In the genomic region with DNA sequence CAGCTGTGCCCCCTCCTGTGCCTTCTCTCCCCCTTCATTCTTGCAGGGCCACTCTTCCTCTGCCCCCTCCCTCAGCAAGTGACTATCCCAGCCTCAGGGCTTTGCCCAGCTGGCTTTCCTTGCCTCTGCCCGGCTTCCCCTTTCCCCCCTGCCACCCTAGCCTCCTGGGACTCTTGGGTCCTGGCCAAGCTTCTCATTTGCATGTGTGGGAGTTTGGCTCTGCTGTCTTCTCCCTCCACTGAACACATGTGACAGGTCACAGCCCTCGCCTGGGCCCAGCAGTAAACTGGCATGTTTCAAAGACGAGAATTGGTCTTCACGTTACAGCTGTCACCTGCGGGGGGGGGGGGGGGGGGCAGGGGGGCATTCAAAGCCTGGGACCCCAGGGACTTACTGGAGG, we compare ENCODE assay signal across 11 mouse cellular contexts. TPM values are rescaled to one million over a fixed set of nuclear protein-coding genes. Genes with fewer than 3 reads are reported as not detected.
DNase-seq lines count a peak whose midpoint lies in the region; ATAC-seq lines count a peak whose summit lies in the region.
"Had no signal": no experiment of that assay in that cellular context is flagged by ENCODE, and none has a peak within 500 bp of the region (broad histone marks: within the 10 kb centered on the region; RNA-seq: fewer than 3 reads in every experiment).

No protein-coding gene starts in this region.

- H3K4me2 ChIP-seq in midbrain, embryonic 15.5 days, result no peak overlapping the region
- H3K4me2 ChIP-seq in neural tube, embryonic 14.5 days (ENCODE audit: low read depth, low read length), result no peak overlapping the region

- H3K4me3 ChIP-seq in midbrain, embryonic 15.5 days, result no peak overlapping the region
- H3K4me3 ChIP-seq in midbrain, embryonic 10.5 days, result no peak overlapping the region
- no peak overlapping the region for H3K4me3 ChIP-seq in neural tube, embryonic 14.5 days (ENCODE audit: low read depth, low read length)

- intact Hi-C loops in heart, postnatal 10 days (cut with DNase I), result no loop called here

- no peak overlapping the region for H3K9ac ChIP-seq in midbrain, embryonic 15.5 days
- H3K9ac ChIP-seq in neural tube, embryonic 14.5 days (replicated peaks; ENCODE audit: low read depth, low read length), result no peak overlapping the region
- H3K9ac ChIP-seq: liver, embryonic 14.5 days had no signal

- WGBS in midbrain, embryonic 15.5 days, result 29% methylated on average over 5 of the region's 5 CpGs
- WGBS in midbrain, embryonic 10.5 days, result 59% methylated on average over 5 of the region's 5 CpGs
- WGBS in neural tube, embryonic 14.5 days, result 16% methylated on average over 4 of the region's 5 CpGs

- H3K36me3 ChIP-seq in midbrain, embryonic 15.5 days (replicated peaks), result no peaks in the 10 kb centered on the region
- no peaks in the 10 kb centered on the region for H3K36me3 ChIP-seq in midbrain, embryonic 10.5 days
- no peaks in the 10 kb centered on the region for H3K36me3 ChIP-seq in neural tube, embryonic 14.5 days (ENCODE audit: control insufficient read depth, insufficient read depth, low read length)

- no peaks in the 10 kb centered on the region for H3K27me3 ChIP-seq in midbrain, embryonic 15.5 days (replicated peaks)
- H3K27me3 ChIP-seq in midbrain, embryonic 10.5 days (ENCODE audit: low read depth, poor library complexity, severe bottlenecking), result no peaks in the 10 kb centered on the region
- no peaks in the 10 kb centered on the region for H3K27me3 ChIP-seq in neural tube, embryonic 14.5 days (ENCODE audit: control insufficient read depth, insufficient read depth, low read length)

- no peak overlapping the region for H3K27ac ChIP-seq in midbrain, embryonic 15.5 days
- no peak overlapping the region; the same call in 1 of the 2 replicates for H3K27ac ChIP-seq in midbrain, embryonic 10.5 days (replicated peaks)
- H3K27ac ChIP-seq in neural tube, embryonic 14.5 days (ENCODE audit: low read depth, low read length), result no peak overlapping the region
- H3K27ac ChIP-seq: liver, embryonic 14.5 days had no signal

- ATAC-seq in midbrain, embryonic 15.5 days (replicated peaks), result peak; percentile 44; the same call in 1 of the 2 replicates
- peak; percentile 63 for ATAC-seq in neural tube, embryonic 14.5 days (ENCODE audit: low read depth)

- H3K9me3 ChIP-seq in midbrain, embryonic 15.5 days, result no peaks in the 10 kb centered on the region
- no peaks in the 10 kb centered on the region for H3K9me3 ChIP-seq in midbrain, embryonic 10.5 days (replicated peaks)
- no peaks in the 10 kb centered on the region for H3K9me3 ChIP-seq in neural tube, embryonic 14.5 days (ENCODE audit: control insufficient read depth, low read length)

- DNase-seq in adrenal gland, postnatal 36 days, result peak; percentile 23 to 26
- no peak for DNase-seq in adrenal gland, adult 2 months
- no peak for DNase-seq in midbrain, embryonic 10.5 days (ENCODE audit: low spot score)
- peak; percentile 61 to 65 for DNase-seq in heart, postnatal 10 days
- no peak for DNase-seq in ovary, postnatal 36 days (ENCODE audit: low spot score)
- DNase-seq in urinary bladder, postnatal 25 days (ENCODE audit: low spot score), result no peak
- DNase-seq: right cerebral cortex, postnatal 14 days had no signal

- H3K4me1 ChIP-seq in midbrain, embryonic 15.5 days, result no peaks in the 10 kb centered on the region
- peaks cover 9% of the 10 kb centered on the region for H3K4me1 ChIP-seq in midbrain, embryonic 10.5 days
- H3K4me1 ChIP-seq in neural tube, embryonic 14.5 days (ENCODE audit: control insufficient read depth, insufficient read depth, low read length), result 0 out of 2 replicates have a peak, but pooled peaks cover 6% of the 10 kb centered on the region

RNA-seq across cellular contexts. Expression of a gene that starts 40.5 kb away (rescaled TPM):
- total RNA-seq in adrenal gland, postnatal 36 days (2021), result not detected
- total RNA-seq in adrenal gland, adult 2 months (2021), result not detected
- not detected in 2 replicates for polyA plus RNA-seq in adrenal gland, adult 2 months (2012; rRNA removed)
- polyA plus RNA-seq in midbrain, embryonic 15.5 days (2015; fragmentation: Nextera tagmentation; extraction: Ambion mirVana), result 0.42 and 0.54 TPM in 2 replicates
- not detected in 2 replicates for polyA plus RNA-seq in midbrain, embryonic 10.5 days (2016; fragmentation: Nextera tagmentation; extraction: Ambion mirVana)
- not detected for total RNA-seq in heart, postnatal 10 days (2021)
- not detected in 2 replicates for polyA plus RNA-seq in neural tube, embryonic 14.5 days (2014; fragmentation: Nextera tagmentation; extraction: Ambion mirVana)
- polyA plus RNA-seq: intestine, embryonic 14.5 days; liver, embryonic 14.5 days had no signal

RNA-seq across cellular contexts. Expression of a gene that starts 59.7 kb away (rescaled TPM):
- 100 to 1,000 TPM; 420 to 539 TPM for total RNA-seq in adrenal gland, postnatal 36 days (2021)
- 100 to 1,000 TPM; 485 to 563 TPM for total RNA-seq in adrenal gland, adult 2 months (2021)
- polyA plus RNA-seq in adrenal gland, adult 2 months (2012; rRNA removed), result 6.4 and 6.8 TPM in 2 replicates
- polyA plus RNA-seq in midbrain, embryonic 15.5 days (2015; fragmentation: Nextera tagmentation; extraction: Ambion mirVana), result 1,861 and 1,975 TPM in 2 replicates
- 1,154 and 1,167 TPM in 2 replicates for polyA plus RNA-seq in midbrain, embryonic 10.5 days (2016; fragmentation: Nextera tagmentation; extraction: Ambion mirVana)
- 100 to 1,000 TPM; 247 to 257 TPM for total RNA-seq in heart, postnatal 10 days (2021)
- polyA plus RNA-seq in neural tube, embryonic 14.5 days (2014; fragmentation: Nextera tagmentation; extraction: Ambion mirVana), result 3,412 and 3,701 TPM in 2 replicates

Comparison
In these comparisons a context has a peak if more than half of its experiments do, and no peak if none do; other contexts are left out.
1. DNase-seq: peak in adrenal gland, postnatal 36 days (2 of 2) and heart, postnatal 10 days (2 of 2); none in adrenal gland, adult 2 months (single experiment), midbrain, embryonic 10.5 days (single experiment), ovary, postnatal 36 days (single experiment) and urinary bladder, postnatal 25 days (single experiment).
2. RNA of a gene that starts 59.7 kb away (polyA plus RNA-seq): 3,412 to 3,701 TPM in neural tube, embryonic 14.5 days, 1,861 to 1,975 TPM in midbrain, embryonic 15.5 days and 1,154 to 1,167 TPM in midbrain, embryonic 10.5 days; 6.4 to 6.8 TPM in adrenal gland, adult 2 months; every median in the first group is over 100 times any median in the second.